Mouse (Mus musculus): Measurements from ENCODE around the gene Fmo2.

DNA sequence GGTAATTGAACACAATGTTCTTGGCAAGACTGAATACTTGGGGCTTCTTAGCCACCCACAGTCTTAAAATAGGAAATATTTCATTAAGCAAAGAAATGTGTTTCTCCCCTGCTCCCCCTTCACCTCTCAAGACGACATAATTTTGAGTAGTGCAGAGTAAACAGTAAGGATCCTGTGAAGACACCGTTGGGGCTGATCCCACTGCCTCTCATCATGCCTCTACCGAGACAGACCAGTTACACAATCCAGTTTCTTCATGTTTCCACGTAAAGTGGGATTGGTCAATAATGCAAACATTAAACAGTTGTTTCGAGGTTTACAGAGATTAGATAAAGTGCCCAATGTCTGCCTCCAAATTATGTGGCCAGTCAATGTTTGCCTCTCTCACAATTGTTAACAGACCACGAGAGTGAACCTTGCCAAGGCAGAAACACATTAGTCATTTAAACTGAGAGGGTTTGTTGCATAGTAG is 6.5 kb downstream of the Fmo2 start:
- TF ChIP-seq MYOD1 (IDR thresholded peaks at IDR 0.05; ENCODE audit: control insufficient read depth in 1 of 3, insufficient read length in 2 of 3, low read depth in 2 of 3) (no peak), POLR2A (IDR thresholded peaks at IDR 0.05; ENCODE audit: insufficient read length, low read depth) (no peak), SRF (IDR thresholded peaks at IDR 0.05; ENCODE audit: control insufficient read depth, insufficient read length, low read depth) (no peak), MAX (IDR thresholded peaks at IDR 0.05; ENCODE audit: low read depth) (no peak)

All from myocyte (in vitro differentiated cells).